Mouse (Mus musculus) liver, embryonic 12.5 days (tissue): ENCODE results near the gene Atp11a. TPM values are rescaled to one million over a fixed set of nuclear protein-coding genes. Genes with fewer than 3 reads are reported as not detected.

Experiments
- ATAC-seq: fragments of 200-750 bp; cut with Nextera tagmentation; 2 replicates; pipeline ENCODE4 v1.8.0; 2017; ENCODE audit warnings: moderate number of reproducible peaks, mild to moderate bottlenecking, moderate library complexity
- H3K27ac ChIP-seq: fragments of 300-500 bp; sonication (generic); 2 replicates; pipeline ENCODE4 v1.5.1; 2016; ENCODE audit warnings: mild to moderate bottlenecking
- H3K27me3 ChIP-seq: fragments of 300-500 bp; sonication (generic); replicated peaks from 2 replicates; pipeline ENCODE4 v1.6.1; 2016; ENCODE audit warnings: mild to moderate bottlenecking, moderate library complexity
- H3K36me3 ChIP-seq: fragments of 300-500 bp; sonication (generic); 2 replicates; pipeline ENCODE4 v1.6.1; 2016; ENCODE audit warnings: mild to moderate bottlenecking, moderate library complexity
- H3K4me1 ChIP-seq: fragments of 300-500 bp; sonication (generic); 2 replicates; pipeline ENCODE4 v1.6.1; 2016
- H3K4me2 ChIP-seq: fragments of 300-500 bp; sonication (generic); 2 replicates; pipeline ENCODE4 v1.6.1; 2016; ENCODE audit warnings: mild to moderate bottlenecking, moderate library complexity
- H3K4me3 ChIP-seq: fragments of 300-500 bp; sonication (generic); 2 replicates; pipeline ENCODE4 v1.5.1; 2016; ENCODE audit warnings: mild to moderate bottlenecking, moderate library complexity
- H3K9ac ChIP-seq: fragments of 300-500 bp; sonication (generic); 2 replicates; pipeline ENCODE4 v1.6.1; 2016; ENCODE audit warnings: mild to moderate bottlenecking, moderate library complexity
- H3K9me3 ChIP-seq: fragments of 300-500 bp; sonication (generic); replicated peaks from 2 replicates; pipeline ENCODE4 v1.6.1; 2016; ENCODE audit warnings: mild to moderate bottlenecking, moderate library complexity
- WGBS: fragments of 180-500 bp; shearing (Covaris S2); methylation state at CpG from one replicate; pipeline ENCODE4 v1.1.7; 2016; ENCODE audit not compliant: insufficient replicate concordance; 5-methylcytosine and 5-hydroxymethylcytosine counted together
- polyA plus RNA-seq: library from polyadenylated mRNA; unstranded; fragments of >200 nt; fragmentation: Nextera tagmentation; extraction: Ambion mirVana; gene quantifications from 2 replicates; pipeline ENCODE4 v1.2.1, GENCODE M21; 2016

The Atp11a gene
- 2.2 and 2.7 TPM in 2 replicates for polyA plus RNA-seq

- WGBS = 2% methylated on average over 56 of the region's 62 CpGs
- Histone ChIP-seq H3K4me3 (peak within 1 kb of the TSS; percentile 65), H3K27ac (no peak within 1 kb of the TSS), H3K4me1 (peaks cover 20% of the 10 kb centered on the region), H3K9ac (peak within 1 kb of the TSS; percentile 60), H3K36me3 (no peaks in the 10 kb centered on the region), H3K4me2 (peak within 1 kb of the TSS; percentile 87), H3K9me3 (no peaks in the 10 kb centered on the region), H3K27me3 (peaks cover 69% of the 10 kb centered on the region)
- peak; percentile 68 for ATAC-seq
Measured at GRCm38 (mm10) chr8:12756391-12757157, at the start of gene Atp11a. Gene Atp11a (plus strand): TSS chr8:12757014.

GRCm38 (mm10) chr8:12711623-12712022 is 45.2 kb upstream of the Atp11a start:
- WGBS = 50% methylated on average over 7 of the region's 7 CpGs
- H3K27me3 ChIP-seq = peaks cover 7% of the 10 kb centered on the region
- no peaks in the 10 kb centered on the region for H3K9me3 ChIP-seq
- no peaks in the 10 kb centered on the region for H3K36me3 ChIP-seq
- H3K4me1 ChIP-seq = no peaks in the 10 kb centered on the region
- no peak for ATAC-seq
- no peak overlapping the region for H3K27ac ChIP-seq
- H3K4me3 ChIP-seq = no peak overlapping the region
- H3K9ac ChIP-seq = no peak overlapping the region
- H3K4me2 ChIP-seq = no peak overlapping the region

- ATAC-seq = no peak
- Histone ChIP-seq H3K36me3 (no peaks in the 10 kb centered on the region), H3K4me3 (no peak overlapping the region), H3K4me2 (no peak overlapping the region), H3K9me3 (no peaks in the 10 kb centered on the region), H3K27ac (no peak overlapping the region), H3K9ac (no peak overlapping the region), H3K4me1 (0 out of 2 replicates have a peak, but pooled peaks cover 1% of the 10 kb centered on the region), H3K27me3 (no peaks in the 10 kb centered on the region)
- 65% methylated on average over 18 of the region's 18 CpGs for WGBS
Measured at GRCm38 (mm10) chr8:12715861-12716585, 40.8 kb upstream of the Atp11a start.

- Histone ChIP-seq H3K27ac (no peak overlapping the region), H3K36me3 (no peaks in the 10 kb centered on the region), H3K9ac (no peak overlapping the region), H3K9me3 (no peaks in the 10 kb centered on the region), H3K4me3 (no peak overlapping the region), H3K4me2 (no peak overlapping the region), H3K4me1 (peaks cover 4% of the 10 kb centered on the region; the same call in 1 of the 2 replicates), H3K27me3 (no peaks in the 10 kb centered on the region)
- WGBS = 72% methylated on average over 9 of the region's 9 CpGs
- ATAC-seq = no peak
Measured at GRCm38 (mm10) chr8:12719091-12719490, 37.7 kb upstream of the Atp11a start.

- Histone ChIP-seq H3K27ac (no peak overlapping the region), H3K4me3 (no peak overlapping the region), H3K36me3 (no peaks in the 10 kb centered on the region), H3K4me1 (no peaks in the 10 kb centered on the region), H3K27me3 (peaks cover 8% of the 10 kb centered on the region), H3K9me3 (no peaks in the 10 kb centered on the region), H3K4me2 (no peak overlapping the region), H3K9ac (no peak overlapping the region)
- WGBS = 54% methylated on average over 4 of the region's 4 CpGs
- ATAC-seq = no peak
Measured at GRCm38 (mm10) chr8:12728644-12729043, 28.2 kb upstream of the Atp11a start.

- Histone ChIP-seq H3K27ac (no peak overlapping the region), H3K36me3 (no peaks in the 10 kb centered on the region), H3K4me1 (no peaks in the 10 kb centered on the region), H3K27me3 (peaks cover 10% of the 10 kb centered on the region), H3K9ac (no peak overlapping the region), H3K9me3 (no peaks in the 10 kb centered on the region), H3K4me3 (no peak overlapping the region), H3K4me2 (no peak overlapping the region)
- no peak for ATAC-seq
- 61% methylated on average over 5 of the region's 5 CpGs for WGBS
Measured at GRCm38 (mm10) chr8:12730780-12731179, 26.0 kb upstream of the Atp11a start.

GRCm38 (mm10) chr8:12732431-12732830 is 24.4 kb upstream of the Atp11a start:
- 75% methylated on average over 6 of the region's 6 CpGs for WGBS
- H3K9me3 ChIP-seq = no peaks in the 10 kb centered on the region
- no peak overlapping the region for H3K4me3 ChIP-seq
- ATAC-seq = no peak
- H3K36me3 ChIP-seq = no peaks in the 10 kb centered on the region
- no peak overlapping the region for H3K27ac ChIP-seq
- no peak overlapping the region for H3K4me2 ChIP-seq
- peaks cover 10% of the 10 kb centered on the region for H3K27me3 ChIP-seq
- H3K9ac ChIP-seq = no peak overlapping the region
- no peaks in the 10 kb centered on the region for H3K4me1 ChIP-seq

- Histone ChIP-seq H3K27ac (no peak overlapping the region), H3K9me3 (no peaks in the 10 kb centered on the region), H3K4me1 (no peaks in the 10 kb centered on the region), H3K27me3 (peaks cover 13% of the 10 kb centered on the region; the same call in 1 of the 2 replicates), H3K9ac (no peak overlapping the region), H3K4me3 (no peak overlapping the region), H3K36me3 (no peaks in the 10 kb centered on the region), H3K4me2 (no peak overlapping the region)
- WGBS = 72% methylated on average over 9 of the region's 9 CpGs
- no peak for ATAC-seq
Measured at GRCm38 (mm10) chr8:12739113-12739512, 17.7 kb upstream of the Atp11a start.

GRCm38 (mm10) chr8:12743390-12743789 is 13.4 kb upstream of the Atp11a start:
- no peak overlapping the region for H3K27ac ChIP-seq
- ATAC-seq = no peak

GRCm38 (mm10) chr8:12748183-12748582 is 8.6 kb upstream of the Atp11a start:
- H3K4me1 ChIP-seq = no peaks in the 10 kb centered on the region
- H3K27ac ChIP-seq = no peak overlapping the region
- H3K9ac ChIP-seq = no peak overlapping the region
- 70% methylated on average over 3 of the region's 3 CpGs for WGBS
- H3K36me3 ChIP-seq = no peaks in the 10 kb centered on the region
- no peaks in the 10 kb centered on the region for H3K9me3 ChIP-seq
- ATAC-seq = no peak
- H3K4me2 ChIP-seq = no peak overlapping the region
- peaks cover 29% of the 10 kb centered on the region for H3K27me3 ChIP-seq
- no peak overlapping the region for H3K4me3 ChIP-seq

More at GRCm38 (mm10) chr8:12743390-12743789, 13.4 kb upstream of the Atp11a start:
- Histone ChIP-seq H3K9me3 (no peaks in the 10 kb centered on the region), H3K36me3 (no peaks in the 10 kb centered on the region), H3K4me3 (no peak overlapping the region), H3K4me2 (no peak overlapping the region), H3K4me1 (no peaks in the 10 kb centered on the region), H3K9ac (no peak overlapping the region), H3K27me3 (peaks cover 11% of the 10 kb centered on the region)
- WGBS = 56% methylated on average over 4 of the region's 4 CpGs

- Histone ChIP-seq H3K27ac (no peak overlapping the region), H3K27me3 (peaks cover 35% of the 10 kb centered on the region), H3K4me1 (no peaks in the 10 kb centered on the region), H3K9ac (no peak overlapping the region), H3K9me3 (no peaks in the 10 kb centered on the region), H3K4me2 (no peak overlapping the region), H3K36me3 (no peaks in the 10 kb centered on the region), H3K4me3 (no peak overlapping the region)
- no peak for ATAC-seq
- 59% methylated on average over 7 of the region's 7 CpGs for WGBS
Measured at GRCm38 (mm10) chr8:12749116-12749515, 7.7 kb upstream of the Atp11a start.

- H3K4me3 ChIP-seq = no peak overlapping the region
- peaks cover 20% of the 10 kb centered on the region for H3K4me1 ChIP-seq
- no peak overlapping the region for H3K27ac ChIP-seq
- no peak overlapping the region for H3K9ac ChIP-seq
- ATAC-seq = no peak
- 66% methylated on average over 6 of the region's 6 CpGs for WGBS
- no peaks in the 10 kb centered on the region for H3K36me3 ChIP-seq
- H3K9me3 ChIP-seq = no peaks in the 10 kb centered on the region
- H3K27me3 ChIP-seq = peaks cover 64% of the 10 kb centered on the region
- H3K4me2 ChIP-seq = no peak overlapping the region
Measured at GRCm38 (mm10) chr8:12753054-12753453, 3.8 kb upstream of the Atp11a start.
